Mouse (Mus musculus) adrenal gland, postnatal 25 days (tissue): ENCODE data around the gene Atp6v1d. TPM values are rescaled to one million over a fixed set of nuclear protein-coding genes. Genes with fewer than 3 reads are reported as not detected.

Source experiments
- DNase-seq: peaks from one replicate; pipeline ENCODE4 v3.0.0; 2021; ENCODE audit warnings: mixed read lengths
- long read RNA-seq: library from polyadenylated mRNA; stranded (forward); transcript quantifications from one replicate; pipeline ENCODE4 v2.0.0, GENCODE M21; 2021
- total RNA-seq: library from RNA; stranded (reverse); gene quantifications from 2 replicates; pipeline ENCODE4 v1.2.3, GENCODE M21; 2021

The Atp6v1d gene
- 71.8 and 76.4 TPM in 2 replicates for total RNA-seq
- long read RNA-seq, transcript Atp6v1d-201 (9 exons, 3,667 nt), result major isoform, 77 of 91 reads
- long read RNA-seq, partial matches to known transcripts, result 10 of 91 reads
- long read RNA-seq, other reads (novel, unspliced or antisense), result 4 of 91 reads

DNA sequence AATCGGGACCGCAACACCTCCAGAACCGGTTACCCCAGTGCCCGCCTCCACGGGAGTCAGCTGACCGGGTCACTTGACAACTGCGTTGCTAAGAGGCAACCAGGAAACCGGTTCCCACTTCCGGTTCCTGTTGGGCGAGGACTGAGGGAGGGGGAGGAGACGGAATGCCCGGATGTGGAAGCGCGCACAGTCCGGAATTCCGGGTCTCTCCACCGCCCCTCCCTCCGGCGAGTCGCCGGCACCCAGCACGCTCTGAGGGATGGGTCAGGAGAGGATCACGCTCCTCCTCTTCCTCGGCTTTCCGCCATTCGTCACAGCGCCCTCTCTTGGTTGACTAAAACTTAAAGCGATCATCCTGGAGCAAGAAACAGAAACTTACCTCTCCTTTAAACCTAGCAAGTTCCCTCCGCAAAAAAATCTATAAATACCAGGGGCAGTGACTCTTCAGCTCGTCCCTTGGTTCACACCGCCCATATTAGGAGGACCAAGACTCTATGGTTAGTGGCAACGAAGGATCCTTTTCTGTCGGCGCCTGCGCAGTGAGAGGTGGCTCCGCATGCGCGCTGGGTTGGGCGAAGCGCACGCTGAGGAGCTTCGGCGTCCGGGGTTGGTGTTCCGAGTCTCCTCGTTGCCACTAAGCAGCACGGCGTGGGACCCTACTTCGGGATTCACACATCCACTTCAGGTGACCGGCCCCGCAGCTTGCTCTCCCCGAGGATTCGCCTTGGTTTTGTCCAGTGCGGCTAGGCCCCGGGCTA lies at the start of gene Atp6v1d, which contains the start of gene Eif2s1:
Gene Atp6v1d, minus strand, starts transcription at position 143 of the 758 bp plus-strand sequence.
Gene Eif2s1, plus strand, starts transcription at position 324 of the 758 bp plus-strand sequence.
- peak; percentile 96 for DNase-seq

DNA sequence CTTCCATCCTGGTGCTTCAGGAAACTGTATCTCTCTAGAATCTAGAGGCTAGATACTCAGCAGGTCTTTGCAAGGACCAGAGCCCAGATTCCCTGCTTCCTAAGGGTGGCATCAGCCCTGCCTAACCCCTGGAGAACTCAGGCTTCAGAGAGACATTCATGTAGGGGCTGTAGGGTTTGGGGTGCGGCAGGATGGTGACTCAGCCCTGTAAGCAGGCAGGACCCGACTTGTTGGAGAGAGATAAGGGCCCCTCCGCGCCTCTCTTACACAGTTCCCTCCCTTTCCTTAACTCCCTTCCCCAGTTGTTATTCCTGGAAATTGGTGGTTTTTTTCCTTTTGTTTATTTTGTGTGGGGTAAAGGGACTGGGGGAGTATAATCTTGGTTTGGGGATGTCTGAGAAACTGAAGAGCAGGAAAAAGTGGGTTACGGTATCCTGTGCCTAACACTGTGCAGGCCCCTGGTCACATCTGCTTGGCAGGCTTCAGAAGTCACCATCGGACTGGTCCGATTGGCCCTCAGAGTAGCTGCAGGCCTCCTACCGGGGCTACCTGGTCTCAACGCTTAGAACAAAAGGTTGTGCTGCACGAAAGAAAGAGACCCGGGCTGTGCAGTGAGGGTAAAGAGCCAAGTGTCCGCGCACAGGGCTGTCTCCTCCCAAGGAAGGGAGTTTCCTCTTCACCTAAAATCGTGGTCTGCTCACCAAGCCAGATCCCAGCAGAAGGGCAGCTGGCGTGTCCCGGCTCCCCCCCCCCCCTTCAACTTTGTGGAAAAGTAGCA lies 49.4 kb upstream of the Atp6v1d start:
- no peak for DNase-seq

DNA sequence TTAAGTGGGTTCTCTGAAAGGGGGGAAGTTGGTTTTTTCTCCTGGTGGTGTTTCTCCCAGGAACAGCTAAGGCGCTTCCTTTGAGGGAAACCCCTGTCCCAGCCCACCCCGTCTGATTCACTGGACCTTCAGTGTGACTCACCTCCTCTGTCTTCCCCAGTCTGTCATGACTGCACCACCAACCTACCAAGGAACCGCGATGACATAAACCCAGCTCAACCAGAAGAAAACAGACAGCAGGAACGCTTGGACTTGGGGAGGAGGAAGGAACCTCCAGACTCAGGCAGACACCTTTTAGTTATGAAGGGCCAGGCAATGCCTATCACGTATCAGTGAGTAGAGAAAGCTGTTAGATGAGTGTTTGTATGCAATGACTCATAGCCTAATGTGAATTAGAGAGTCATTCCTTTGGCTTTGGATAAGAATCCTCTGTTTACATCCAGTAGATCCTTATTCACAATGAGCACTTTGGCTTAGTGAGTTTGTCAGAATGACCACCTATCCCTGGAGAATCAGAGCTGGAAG lies 46.7 kb upstream of the Atp6v1d start:
- DNase-seq, result no peak

DNA sequence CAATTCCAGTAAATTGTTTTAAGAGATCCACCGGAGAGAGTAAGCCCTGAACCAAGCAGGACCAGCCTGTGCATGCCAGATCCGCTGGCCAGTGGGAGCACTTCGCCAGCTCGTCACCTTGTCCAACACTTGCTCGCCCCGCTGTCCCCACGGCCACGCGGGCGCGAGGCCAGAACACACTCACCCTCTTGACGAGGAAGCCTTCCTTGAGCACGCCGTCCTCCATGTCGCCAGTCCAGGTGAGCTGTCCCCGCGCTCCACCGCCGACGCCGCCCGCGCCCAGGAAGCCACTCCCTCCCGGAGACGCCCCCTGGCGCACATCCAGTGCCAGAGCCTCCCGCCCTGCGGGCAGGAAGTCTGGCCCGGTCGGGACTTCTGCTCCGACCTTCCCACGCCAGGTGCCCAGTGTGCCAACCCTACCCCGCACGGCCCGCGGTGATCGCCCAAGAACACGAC lies 45.3 kb upstream of the Atp6v1d start, which contains the start of gene Plek2:
Gene Plek2, minus strand, starts transcription at position 258 of the 456 bp plus-strand sequence.
- peak; percentile 81 for DNase-seq

DNA sequence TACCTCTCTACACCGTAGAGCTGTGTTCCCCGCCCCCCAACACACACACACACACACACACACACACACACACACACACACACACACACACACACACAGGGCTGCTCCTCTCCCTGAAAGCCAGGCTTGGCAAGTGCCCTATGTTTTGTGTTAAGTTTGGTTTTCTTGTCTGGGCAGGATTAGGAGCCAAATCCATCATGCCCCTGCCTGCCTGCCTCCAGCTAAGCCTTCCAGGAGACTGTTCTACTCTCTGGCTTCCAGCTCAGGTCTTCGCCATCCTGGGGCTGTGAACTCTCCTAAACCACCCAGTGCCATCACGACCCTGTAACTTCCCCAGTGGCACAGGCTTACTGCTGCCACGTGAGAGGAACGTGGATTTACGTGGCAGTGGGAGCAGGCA lies 43.1 kb upstream of the Atp6v1d start:
- DNase-seq, result no peak

DNA sequence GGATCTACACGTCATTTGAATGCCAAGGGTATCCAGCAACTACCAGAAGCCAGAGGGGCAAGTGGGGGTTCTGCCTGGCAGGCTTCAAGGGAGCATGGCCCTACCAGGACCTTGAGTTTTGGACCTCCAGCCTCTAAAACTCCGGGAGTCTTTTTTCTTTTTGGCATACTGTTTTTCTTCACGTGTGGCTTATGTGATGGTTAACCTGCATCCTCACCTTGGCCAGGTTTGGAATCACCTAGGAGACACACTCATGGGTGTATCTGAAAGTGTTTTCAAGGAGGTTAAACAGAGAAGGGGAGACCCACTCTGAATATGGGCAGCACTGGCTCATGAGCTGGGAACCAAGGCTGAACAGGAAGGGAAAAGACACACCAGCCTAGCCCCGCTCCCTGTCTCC lies 41.9 kb upstream of the Atp6v1d start:
- no peak for DNase-seq

DNA sequence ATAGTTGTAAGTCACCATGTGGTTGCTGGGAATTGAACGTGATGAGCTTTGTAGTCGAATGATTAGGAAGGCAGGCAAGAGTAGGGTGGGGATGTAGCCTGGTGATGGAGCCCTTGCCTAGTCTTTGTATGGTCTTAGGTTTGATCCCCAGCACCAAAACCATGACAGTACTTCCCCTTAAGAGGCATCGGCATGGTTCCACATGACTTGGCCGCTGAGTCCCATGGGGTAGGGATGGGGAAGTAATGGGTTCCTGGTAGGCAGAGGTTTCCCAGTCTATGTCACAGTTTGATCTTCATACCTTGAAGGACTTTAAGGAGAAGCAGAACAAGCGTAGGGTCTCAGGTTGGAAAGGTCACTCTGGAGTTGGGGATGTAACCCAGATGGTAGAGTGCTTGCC lies 40.0 kb upstream of the Atp6v1d start:
- no peak for DNase-seq

DNA sequence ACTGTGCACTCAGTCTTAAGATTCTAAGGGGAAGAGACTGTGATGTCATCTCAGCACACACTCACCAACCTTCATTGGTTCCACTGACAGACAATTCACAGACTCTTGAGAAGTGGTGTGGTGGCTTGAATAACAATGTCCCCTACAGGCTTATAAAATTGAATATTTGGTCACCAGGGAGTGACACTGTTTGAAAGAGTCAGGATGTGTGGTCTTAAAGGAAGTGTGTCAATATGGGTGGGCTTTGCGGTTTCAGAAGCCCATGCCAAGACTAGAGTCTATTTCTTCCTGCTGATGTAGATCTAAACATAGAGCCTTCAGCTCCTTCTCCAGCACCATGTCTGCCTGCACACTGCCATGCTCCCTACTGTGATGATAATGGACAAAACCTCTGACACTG lies 36.4 kb upstream of the Atp6v1d start:
- DNase-seq, result no peak

DNA sequence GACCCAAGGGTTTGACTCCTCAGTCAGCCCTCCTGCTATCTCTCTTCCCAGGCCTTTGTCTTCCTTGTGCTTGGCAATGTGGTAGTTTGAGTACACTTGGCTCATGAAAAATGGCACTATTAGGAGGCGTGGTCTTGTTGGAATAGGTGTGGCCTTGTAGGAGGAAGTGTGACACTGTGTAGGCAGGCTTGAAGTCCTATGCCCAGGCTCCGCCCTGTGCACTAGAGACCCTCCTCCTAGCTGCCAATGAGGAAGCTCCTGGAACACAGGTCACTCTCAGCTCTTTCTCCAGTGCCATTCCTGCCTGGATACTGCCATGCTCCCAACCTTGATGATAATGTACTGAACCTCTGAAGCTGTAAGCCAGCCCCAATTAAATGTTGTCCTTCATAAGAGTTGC lies 29.7 kb upstream of the Atp6v1d start:
- no peak for DNase-seq

DNA sequence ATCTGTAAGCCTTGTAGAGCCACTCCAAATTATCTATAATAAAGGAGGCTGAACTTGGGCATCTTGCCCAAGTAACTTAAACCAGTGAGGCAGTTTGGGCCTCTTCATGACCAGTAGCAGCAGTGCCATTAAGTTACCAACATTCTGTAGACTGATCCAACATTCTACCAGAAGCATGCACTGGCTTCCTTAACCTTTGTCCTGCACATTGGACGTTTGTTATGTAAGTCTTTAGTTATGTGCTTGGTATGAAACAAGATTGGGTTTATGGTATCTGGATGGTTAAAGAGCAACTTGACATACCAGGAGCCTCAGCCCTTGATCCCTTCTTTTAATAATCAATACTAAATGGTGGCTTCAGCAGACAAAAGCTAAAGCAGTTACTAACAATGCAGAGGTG lies 28.6 kb upstream of the Atp6v1d start:
- DNase-seq, result no peak

DNA sequence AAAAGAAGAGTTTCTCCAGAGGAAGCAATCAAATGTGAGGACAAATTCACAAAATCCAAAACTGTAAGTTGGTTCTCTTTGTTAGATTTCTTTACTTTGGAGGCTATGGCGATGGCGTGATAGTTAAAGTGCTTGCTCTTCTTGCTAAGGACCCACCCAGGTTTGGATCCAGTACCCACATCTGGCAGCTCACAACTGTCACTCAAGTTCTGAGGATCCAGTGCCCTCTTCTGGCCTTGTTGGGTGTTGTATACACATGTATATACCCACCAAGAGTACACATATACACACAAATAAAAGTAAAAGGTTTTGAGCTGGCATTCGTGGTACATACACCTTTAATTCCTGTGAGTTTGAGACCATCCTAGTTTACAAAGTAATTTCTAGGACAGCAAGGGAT lies 13.1 kb upstream of the Atp6v1d start:
- no peak for DNase-seq

DNA sequence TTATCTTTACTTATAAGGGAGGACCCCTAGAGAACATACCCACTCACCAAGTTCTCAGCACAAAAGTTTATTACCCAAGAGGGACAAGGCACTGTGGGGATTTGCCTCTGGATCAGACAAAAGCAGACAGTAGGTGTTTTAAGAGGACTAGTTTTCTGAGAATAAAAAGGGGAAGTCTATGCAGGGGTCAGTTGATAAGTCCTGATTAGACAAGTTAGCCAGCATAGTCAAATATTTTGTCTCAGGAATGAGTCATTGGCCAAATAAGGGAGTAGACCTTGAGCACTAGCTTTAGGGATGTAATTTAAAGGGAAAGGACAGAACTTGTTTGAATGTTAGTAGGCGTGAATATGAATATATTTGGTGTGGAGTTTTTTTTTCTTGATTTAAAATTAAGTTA lies 6.7 kb upstream of the Atp6v1d start:
- DNase-seq, result no peak

DNA sequence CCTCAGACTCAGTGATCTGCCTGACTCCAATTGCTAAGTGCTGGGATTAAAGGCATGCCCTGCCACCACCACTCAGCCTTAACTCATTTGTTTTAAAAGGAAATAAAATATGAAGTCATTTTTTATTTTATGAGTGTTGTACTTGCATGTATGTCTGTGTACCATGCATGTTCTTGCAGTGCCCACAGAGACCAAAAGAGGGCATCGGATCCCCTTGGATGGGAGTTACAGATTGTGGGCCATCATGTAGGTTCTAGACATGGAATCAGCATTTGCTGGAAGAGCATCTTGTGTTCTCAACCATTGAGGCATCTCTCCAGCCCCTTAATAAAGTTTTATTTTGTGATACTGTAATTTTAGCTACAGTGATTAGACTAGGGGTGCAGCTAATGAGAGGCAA lies 4.0 kb upstream of the Atp6v1d start:
- no peak for DNase-seq

DNA sequence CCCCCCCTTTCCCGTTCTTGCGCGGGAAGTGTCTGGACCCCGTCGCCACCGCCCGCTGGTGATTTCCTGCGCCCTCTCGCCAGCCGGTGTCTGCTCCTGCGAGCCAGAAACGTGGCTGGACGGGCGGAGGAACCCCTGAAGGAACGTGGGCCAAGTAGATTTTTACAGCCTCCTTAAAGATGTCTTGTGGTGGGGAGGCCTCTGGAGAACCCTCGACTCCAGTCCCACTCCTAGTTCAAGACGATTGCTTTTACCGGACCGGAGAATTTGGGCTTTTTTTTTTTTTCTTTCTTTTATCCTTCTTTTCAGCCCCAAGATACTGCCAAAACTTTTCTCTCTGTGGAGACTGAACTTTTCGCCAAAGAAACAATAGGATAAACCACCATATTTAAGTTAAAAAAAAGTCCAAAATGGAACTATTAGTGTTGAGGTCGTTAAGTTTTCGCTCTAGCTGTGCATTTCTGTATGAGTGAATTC lies 854 bp upstream of the Atp6v1d start:
- no peak for DNase-seq

DNA sequence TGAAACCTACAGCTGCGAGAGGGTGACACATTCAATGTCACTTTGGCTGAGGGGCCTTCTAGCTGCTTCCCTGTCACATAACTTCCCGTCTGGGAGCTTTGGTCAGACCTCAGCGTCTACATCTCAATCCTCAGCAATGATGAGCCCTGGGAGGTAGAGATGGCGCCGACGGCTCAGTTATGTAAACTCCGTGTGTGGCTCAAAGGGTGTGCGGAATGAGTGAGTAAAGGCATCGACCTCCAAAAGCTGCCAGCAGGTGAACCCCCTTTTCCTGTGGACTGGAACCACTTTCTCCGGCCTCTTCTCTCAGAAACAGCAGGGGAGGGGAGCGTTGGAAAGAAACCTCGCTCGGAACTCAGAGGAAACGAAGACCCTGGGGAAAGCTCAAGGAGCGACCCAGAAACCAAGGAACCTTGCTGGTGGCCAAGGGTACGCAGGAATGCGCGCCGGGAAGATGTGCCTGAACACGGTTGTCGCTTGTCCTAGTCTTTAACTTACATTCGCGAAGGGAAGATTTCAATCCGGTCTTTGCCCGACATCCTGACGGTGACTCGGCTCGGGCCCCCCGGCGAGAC lies 430 bp downstream of the Atp6v1d start:
- no peak for DNase-seq

DNA sequence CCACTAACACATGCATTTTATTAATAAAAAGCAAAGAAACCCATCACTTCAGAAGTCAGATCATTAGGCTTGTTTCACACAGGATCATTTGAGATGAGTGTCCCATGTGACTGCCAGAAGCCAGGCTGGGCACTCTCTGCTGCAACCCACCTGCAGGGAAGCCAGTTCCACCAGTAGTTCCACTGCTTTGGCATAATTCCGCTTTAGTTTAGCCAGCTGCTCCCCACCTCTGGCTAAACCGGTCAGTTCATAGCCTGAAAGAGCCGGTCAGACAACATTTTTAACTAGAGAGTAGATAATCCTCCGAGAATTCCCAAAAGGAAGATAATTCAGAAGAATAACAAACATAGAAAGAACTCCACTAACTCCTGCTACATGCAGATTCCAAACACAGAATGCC lies 13.2 kb downstream of the Atp6v1d start:
- DNase-seq, result no peak

DNA sequence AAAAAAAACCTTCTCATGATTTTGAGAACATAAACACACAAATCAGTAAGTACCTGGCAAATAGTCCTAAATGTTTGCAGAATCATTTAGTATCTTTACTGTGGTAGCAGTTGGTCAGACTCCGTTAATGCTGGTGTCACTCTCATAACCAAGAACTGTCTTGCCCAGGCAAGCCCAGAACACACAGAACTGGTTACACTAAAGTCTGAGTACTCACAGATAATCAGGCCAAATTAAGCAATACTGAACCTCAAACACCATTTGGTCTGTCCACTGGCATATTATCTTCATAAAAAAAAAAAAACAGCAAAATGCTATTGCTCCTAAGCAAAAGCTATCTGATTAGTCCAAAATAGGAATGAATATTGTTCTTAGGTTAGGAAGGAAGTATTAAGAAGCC lies 19.0 kb downstream of the Atp6v1d start:
- no peak for DNase-seq

DNA sequence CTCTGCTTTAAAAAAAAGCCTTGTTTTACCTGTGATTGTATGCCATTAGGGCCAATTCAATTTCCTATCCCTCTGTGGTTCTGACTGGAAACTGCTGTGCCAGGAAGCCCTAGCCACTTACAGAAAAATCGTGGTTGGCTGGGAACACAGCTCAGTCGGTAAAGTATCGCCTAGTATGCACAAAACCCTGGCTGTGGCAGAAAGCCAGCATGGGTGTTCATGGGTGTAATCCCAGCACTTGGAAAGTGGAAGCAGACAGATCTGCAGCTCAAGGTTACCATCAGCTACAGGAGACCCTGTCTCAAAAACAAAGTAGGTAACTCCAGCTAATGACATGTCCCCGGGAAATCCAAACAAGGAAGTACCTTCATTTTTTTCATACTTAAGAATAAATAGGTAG lies 21.5 kb downstream of the Atp6v1d start:
- DNase-seq, result no peak

DNA sequence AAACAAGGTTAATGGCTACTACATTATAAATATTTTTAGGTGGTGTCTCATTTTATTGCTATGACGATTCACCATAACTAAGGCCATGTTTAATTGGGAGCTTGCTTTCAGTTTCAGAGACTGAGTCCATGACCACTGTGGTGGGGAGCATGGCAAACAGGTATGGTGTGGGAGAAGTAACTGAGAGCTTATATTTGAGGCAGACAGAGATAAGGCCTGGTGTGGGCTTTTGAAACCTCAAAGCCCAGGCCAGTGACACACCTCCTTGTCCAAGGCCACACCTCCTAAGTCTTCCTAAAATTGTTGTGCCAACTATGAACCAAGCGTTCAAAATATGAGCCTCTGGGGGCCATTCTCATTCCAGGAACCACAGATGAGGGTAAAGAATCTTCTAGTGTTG lies 26.9 kb downstream of the Atp6v1d start:
- no peak for DNase-seq

DNA sequence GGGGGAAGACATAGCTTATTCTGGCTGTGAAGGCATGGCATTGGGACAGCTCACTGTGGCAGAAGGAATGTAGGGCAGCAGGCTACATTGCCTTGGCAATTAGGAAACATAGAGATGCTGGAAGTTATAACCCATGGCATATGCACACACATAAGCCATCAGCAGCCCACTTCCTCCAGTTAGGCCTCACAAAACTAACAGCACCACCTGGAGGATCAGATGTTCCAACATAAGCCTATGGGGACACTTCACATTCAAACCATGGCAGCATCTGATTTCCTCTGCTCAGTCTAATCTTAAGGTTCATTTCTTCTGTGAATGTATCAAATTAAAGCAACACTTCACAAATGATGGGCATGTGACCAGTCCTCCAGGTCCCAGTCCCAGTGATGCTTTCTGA lies 47.0 kb downstream of the Atp6v1d start:
- no peak for DNase-seq

DNA sequence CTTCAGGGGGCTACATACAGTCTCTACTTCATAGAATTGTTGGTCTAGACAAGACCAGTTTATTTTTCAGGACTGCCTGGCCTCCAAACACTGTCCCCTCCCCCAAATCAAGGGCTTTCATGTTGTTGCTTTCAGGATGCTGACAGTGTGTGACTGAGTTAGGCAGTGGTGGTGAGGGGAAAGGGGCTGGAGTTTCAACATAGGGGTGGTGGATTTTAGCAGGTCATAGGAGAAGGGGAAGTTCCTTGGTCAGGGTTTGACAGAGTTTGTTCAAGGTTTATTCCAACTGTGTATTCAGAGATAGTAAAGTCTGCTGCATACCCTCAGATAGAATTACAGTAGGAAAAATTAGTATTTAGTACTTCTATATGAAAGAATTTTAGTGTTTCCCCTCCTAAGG lies 59.6 kb downstream of the Atp6v1d start:
- no peak for DNase-seq

DNA sequence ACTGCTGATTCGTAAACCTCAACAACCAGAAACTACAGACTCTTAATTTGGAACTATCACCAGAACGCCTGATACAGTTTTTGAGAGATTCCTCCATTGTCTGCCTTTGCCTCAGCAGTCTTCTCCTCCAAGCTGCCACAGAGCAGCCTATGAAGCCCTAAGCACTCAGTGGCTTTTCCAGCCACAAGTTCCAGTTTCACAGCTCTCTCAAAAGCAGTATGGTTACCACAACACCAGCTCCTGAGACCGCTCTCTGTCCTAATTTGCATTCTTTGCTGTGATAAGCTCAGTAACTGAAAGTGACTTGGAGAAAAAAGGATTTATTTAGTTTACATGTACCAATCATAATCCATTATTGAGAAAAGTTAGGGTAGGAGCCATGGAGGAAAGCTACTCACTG lies 61.4 kb downstream of the Atp6v1d start:
- no peak for DNase-seq

DNA sequence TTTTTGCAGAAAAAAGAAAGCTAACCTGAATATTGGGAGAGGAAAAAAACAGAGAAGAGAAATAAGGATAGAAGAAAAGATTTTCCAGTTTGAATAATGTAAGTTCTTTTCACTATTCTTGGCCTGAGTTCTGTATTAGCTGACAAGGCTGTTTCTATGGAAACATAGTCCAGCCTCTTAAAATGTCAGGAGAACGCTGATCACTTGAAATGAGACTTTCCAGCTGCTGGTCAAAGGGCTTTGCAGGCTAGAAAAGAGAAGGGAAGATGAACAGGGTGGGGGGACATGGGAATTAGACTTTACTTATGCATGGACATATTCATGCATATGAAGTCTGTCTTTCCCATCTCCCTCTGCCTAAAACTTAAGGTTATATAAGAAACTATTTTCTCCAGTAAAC lies 67.2 kb downstream of the Atp6v1d start:
- DNase-seq, result no peak
